Mouse (Mus musculus) liver, postnatal 0 days (tissue): ENCODE measurements around the gene Macrod2. TPM values are rescaled to one million over a fixed set of nuclear protein-coding genes. Genes with fewer than 3 reads are reported as not detected.

Experiments
- ATAC-seq: fragments of 200-750 bp; cut with Nextera tagmentation; 2 replicates; pipeline ENCODE4 v1.8.0; 2017; ENCODE audit warnings: mild to moderate bottlenecking, moderate library complexity
- DNase-seq: peaks from one replicate; pipeline ENCODE4 v3.0.0-alpha.2; 2016
- H3K27ac ChIP-seq: fragments of 300-500 bp; sonication (generic); 2 replicates; pipeline ENCODE4 v1.5.1; 2014; ENCODE audit warnings: antibody characterized with exemption, moderate library complexity, mild to moderate bottlenecking, low read depth
- H3K27me3 ChIP-seq: fragments of 300-500 bp; sonication (generic); 2 replicates; pipeline ENCODE4 v1.6.1; 2014; ENCODE audit warnings: low read length, control low read depth, mixed read lengths; ENCODE audit not compliant: insufficient read depth
- H3K36me3 ChIP-seq: fragments of 300-500 bp; sonication (generic); replicated peaks from 2 replicates; pipeline ENCODE4 v1.6.1; 2014; ENCODE audit warnings: mild to moderate bottlenecking, control low read depth, low read length, moderate library complexity, mixed read lengths; ENCODE audit not compliant: insufficient read depth
- H3K4me1 ChIP-seq: fragments of 300-500 bp; sonication (generic); 2 replicates; pipeline ENCODE4 v1.6.1; 2014; ENCODE audit warnings: antibody characterized with exemption, mild to moderate bottlenecking, control low read depth; ENCODE audit not compliant: insufficient read depth
- H3K4me2 ChIP-seq: fragments of 300-500 bp; sonication (generic); 2 replicates; pipeline ENCODE4 v1.6.1; 2014; ENCODE audit warnings: low read depth, mild to moderate bottlenecking, low read length, moderate library complexity, mixed read lengths
- H3K4me3 ChIP-seq: fragments of 300-500 bp; sonication (generic); 2 replicates; pipeline ENCODE4 v1.5.1; 2014; ENCODE audit warnings: low read depth, low read length
- H3K9ac ChIP-seq: fragments of 300-500 bp; sonication (generic); replicated peaks from 2 replicates; pipeline ENCODE4 v1.6.1; 2014; ENCODE audit warnings: mild to moderate bottlenecking, moderate library complexity
- H3K9me3 ChIP-seq: fragments of 300-500 bp; sonication (generic); 2 replicates; pipeline ENCODE4 v1.6.1; 2016; ENCODE audit warnings: mild to moderate bottlenecking, control low read depth, low read length, mixed read lengths
- CTCF ChIP-seq: sonication (generic); IDR thresholded peaks from 2 replicates; pipeline ENCODE4 v1.5.1; 2016; ENCODE audit warnings: antibody characterized with exemption, low read depth
- EP300 ChIP-seq: IDR thresholded peaks from 2 replicates; pipeline ENCODE4 v1.6.1; 2016; ENCODE audit warnings: antibody characterized with exemption, low read depth, mild to moderate bottlenecking
- WGBS: fragments of 180-500 bp; shearing (Covaris S2); extraction: QIAGEN DNeasy Blood & Tissue Kit; methylation state at CpG from one replicate; pipeline ENCODE4 v1.1.7; 2014; ENCODE audit not compliant: insufficient replicate concordance; 5-methylcytosine and 5-hydroxymethylcytosine counted together
- polyA plus RNA-seq: library from polyadenylated mRNA; unstranded; fragments of >200 nt; fragmentation: Nextera tagmentation; extraction: Ambion mirVana; gene quantifications from 2 replicates; pipeline ENCODE4 v1.2.1, GENCODE M21; 2015

Macrod2 gene
- polyA plus RNA-seq, 1 experiment from 2014 or later = 9.3 TPM

DNA sequence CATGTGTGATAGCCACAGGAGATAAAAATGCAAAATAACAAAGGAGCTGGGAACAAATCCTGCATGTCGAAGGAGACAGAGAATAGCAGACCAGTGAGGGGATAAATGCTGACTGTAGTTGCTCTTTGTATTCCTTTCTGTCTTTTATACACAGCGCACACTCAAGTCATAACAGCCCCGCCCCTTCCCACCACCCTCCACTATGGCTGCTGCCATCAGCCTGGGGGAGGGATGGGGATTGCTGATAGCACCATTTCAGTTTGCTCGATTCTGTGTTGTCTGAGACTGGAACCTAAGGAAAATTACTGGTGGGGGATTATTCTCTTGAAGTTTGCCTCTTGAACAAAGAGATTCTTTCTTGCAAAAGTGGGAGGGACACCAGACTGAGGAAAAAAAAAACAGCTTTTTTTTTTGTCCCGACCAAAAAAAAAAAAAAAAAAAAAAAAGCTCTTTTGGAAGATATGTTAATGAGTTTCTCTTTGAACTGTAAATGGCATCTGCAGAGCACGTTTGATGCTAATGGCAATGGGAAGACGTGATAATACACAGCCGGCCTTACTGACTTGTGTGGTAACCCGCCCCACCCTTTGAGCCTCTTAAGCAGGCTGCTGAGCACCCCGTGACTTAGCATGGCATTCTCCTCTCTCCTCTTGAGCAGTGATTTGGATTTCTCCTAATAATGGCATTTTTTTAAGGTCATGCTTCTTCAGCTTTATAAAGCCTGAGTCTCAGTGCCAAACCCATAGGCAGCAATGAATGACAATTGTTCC, 1768.6 kb downstream of the Macrod2 start:
- Histone ChIP-seq H3K9me3 (no peaks in the 10 kb centered on the region), H3K27ac (no peak overlapping the region), H3K36me3 (no peaks in the 10 kb centered on the region), H3K4me3 (no peak overlapping the region), H3K27me3 (no peaks in the 10 kb centered on the region), H3K4me2 (no peak overlapping the region), H3K9ac (no peak overlapping the region), H3K4me1 (no peaks in the 10 kb centered on the region)
- 36% methylated on average over 10 of the region's 10 CpGs for WGBS
- ATAC-seq (no peak), DNase-seq (no peak)
- no peak for TF ChIP-seq EP300
- no peak for TF ChIP-seq CTCF

GRCm38 (mm10) chr2:142169649-142170048, 1774.5 kb downstream of the Macrod2 start:
- 67% methylated on average over 2 of the region's 2 CpGs for WGBS
- no peaks in the 10 kb centered on the region for H3K36me3 ChIP-seq
- no peak overlapping the region for H3K27ac ChIP-seq
- no peak for TF ChIP-seq EP300
- TF ChIP-seq CTCF = no peak
- H3K4me3 ChIP-seq = no peak overlapping the region
- no peaks in the 10 kb centered on the region for H3K27me3 ChIP-seq
- ATAC-seq (no peak), DNase-seq (no peak)
- no peak overlapping the region for H3K4me2 ChIP-seq
- no peak overlapping the region for H3K9ac ChIP-seq
- no peaks in the 10 kb centered on the region for H3K9me3 ChIP-seq
- no peaks in the 10 kb centered on the region for H3K4me1 ChIP-seq

DNA sequence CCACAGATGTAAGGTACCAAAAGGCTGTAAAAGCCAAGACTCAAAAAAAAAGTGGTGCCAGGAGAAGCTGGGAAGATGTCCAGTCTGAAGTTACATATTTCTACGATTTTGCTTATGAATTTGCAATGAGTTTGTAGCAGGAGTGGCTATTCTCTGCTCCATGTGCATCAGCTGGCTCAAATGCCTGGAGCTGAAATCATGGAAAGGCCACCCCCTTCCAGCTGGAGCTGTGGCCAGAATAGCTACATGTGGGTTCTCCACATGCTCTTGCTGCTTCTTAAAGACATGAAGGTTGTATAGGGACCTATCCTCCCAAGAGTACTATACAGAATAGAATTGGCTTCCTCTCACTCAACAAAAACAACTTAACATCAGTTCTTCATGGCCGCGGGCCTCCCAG, 1777.6 kb downstream of the Macrod2 start:
- H3K27me3 ChIP-seq = no peaks in the 10 kb centered on the region
- H3K9ac ChIP-seq = no peak overlapping the region
- TF ChIP-seq EP300 = no peak
- TF ChIP-seq CTCF = no peak
- no peak overlapping the region for H3K4me2 ChIP-seq
- H3K4me3 ChIP-seq = no peak overlapping the region
- no peaks in the 10 kb centered on the region for H3K36me3 ChIP-seq
- no peak for ATAC-seq
- H3K27ac ChIP-seq = no peak overlapping the region
- 75% methylated on average over 3 of the region's 3 CpGs for WGBS
- no peaks in the 10 kb centered on the region for H3K9me3 ChIP-seq
- DNase-seq = no peak
- no peaks in the 10 kb centered on the region for H3K4me1 ChIP-seq

GRCm38 (mm10) chr2:142174039-142174438, 1778.9 kb downstream of the Macrod2 start:
- Histone ChIP-seq H3K4me2 (no peak overlapping the region), H3K27me3 (no peaks in the 10 kb centered on the region), H3K36me3 (no peaks in the 10 kb centered on the region), H3K4me3 (no peak overlapping the region), H3K4me1 (no peaks in the 10 kb centered on the region), H3K9me3 (no peaks in the 10 kb centered on the region), H3K9ac (no peak overlapping the region), H3K27ac (no peak overlapping the region)
- no peak for ATAC-seq
- WGBS = 65% methylated on average over 2 of the region's 2 CpGs
- DNase-seq = no peak
- no peak for TF ChIP-seq CTCF
- TF ChIP-seq EP300 = no peak

GRCm38 (mm10) chr2:142186922-142187321, 1791.8 kb downstream of the Macrod2 start:
- H3K27ac ChIP-seq = no peak overlapping the region
- no peak overlapping the region for H3K9ac ChIP-seq
- no peak for TF ChIP-seq CTCF
- TF ChIP-seq EP300 = no peak
- H3K4me2 ChIP-seq = no peak overlapping the region
- no peaks in the 10 kb centered on the region for H3K9me3 ChIP-seq
- ATAC-seq = no peak
- DNase-seq = no peak
- H3K4me3 ChIP-seq = no peak overlapping the region
- H3K36me3 ChIP-seq = no peaks in the 10 kb centered on the region
- no peaks in the 10 kb centered on the region for H3K27me3 ChIP-seq
- WGBS = 69% methylated on average over 2 of the region's 2 CpGs
- H3K4me1 ChIP-seq = no peaks in the 10 kb centered on the region

- H3K27me3 ChIP-seq = no peaks in the 10 kb centered on the region
- H3K27ac ChIP-seq = no peak overlapping the region
- no peaks in the 10 kb centered on the region for H3K36me3 ChIP-seq
- no peaks in the 10 kb centered on the region for H3K4me1 ChIP-seq
- 75% methylated on average over 5 of the region's 5 CpGs for WGBS
- H3K9me3 ChIP-seq = no peaks in the 10 kb centered on the region
- no peak overlapping the region for H3K4me3 ChIP-seq
- ATAC-seq = no peak
- TF ChIP-seq CTCF (no peak), EP300 (no peak)
- no peak overlapping the region for H3K9ac ChIP-seq
- no peak overlapping the region for H3K4me2 ChIP-seq
- no peak for DNase-seq
Measured at GRCm38 (mm10) chr2:142187428-142187827, 1792.3 kb downstream of the Macrod2 start.

DNA sequence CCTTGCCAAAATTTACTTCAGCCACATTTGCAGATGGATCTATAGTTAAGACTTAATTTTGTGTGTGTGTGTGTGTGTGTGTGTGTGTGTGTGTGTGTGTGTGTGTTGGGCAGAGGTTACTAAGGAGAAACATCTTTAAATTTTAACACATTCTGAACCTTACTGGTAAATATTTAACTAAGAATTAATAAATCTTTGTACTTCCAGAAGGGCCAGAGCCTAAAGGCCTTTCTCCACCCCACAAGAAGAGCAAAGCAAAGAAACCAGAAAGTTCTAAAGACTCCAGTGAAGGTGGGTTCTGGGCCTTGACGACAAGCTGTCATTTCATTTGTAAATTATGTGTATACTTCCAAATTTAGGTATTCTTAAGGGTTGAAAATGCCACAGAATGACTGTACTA, 1822.3 kb downstream of the Macrod2 start:
- H3K4me1 ChIP-seq = no peaks in the 10 kb centered on the region
- H3K4me3 ChIP-seq = no peak overlapping the region
- no peak for ATAC-seq
- no peak overlapping the region for H3K27ac ChIP-seq
- H3K9ac ChIP-seq = no peak overlapping the region
- no peaks in the 10 kb centered on the region for H3K27me3 ChIP-seq
- no peak overlapping the region for H3K4me2 ChIP-seq
- no peaks in the 10 kb centered on the region for H3K36me3 ChIP-seq
- no peaks in the 10 kb centered on the region for H3K9me3 ChIP-seq
- WGBS = 62% methylated on average over 1 of the region's 1 CpGs
- DNase-seq = no peak
- TF ChIP-seq EP300 (no peak), CTCF (no peak)
